Mouse (Mus musculus) lung, embryonic 16.5 days (tissue): ENCODE measurements at regions not wholly inside any gene's neighbourhood (a gene's known extent, or its start where the extent isn't known, plus 50 kb on each side); places are given as distances from the start of the nearest gene placed in this dataset.
"Not testable (repeated sequence)": the region's sequence is repeated elsewhere in the genome, so short reads cannot be mapped to it uniquely, and the experiment has no call there.

Source experiments
- ATAC-seq: fragments of 200-750 bp; cut with Nextera tagmentation; 2 replicates; pipeline ENCODE4 v1.8.0; 2017; ENCODE audit warnings: low read depth, mild to moderate bottlenecking, moderate library complexity
- H3K27ac ChIP-seq: fragments of 300-500 bp; sonication (generic); 2 replicates; pipeline ENCODE4 v1.5.1; 2014; ENCODE audit warnings: mild to moderate bottlenecking, control low read depth, low read length
- H3K27me3 ChIP-seq: fragments of 300-500 bp; sonication (generic); 2 replicates; pipeline ENCODE4 v1.6.1; 2014; ENCODE audit warnings: low read depth, low read length, mixed read lengths; ENCODE audit not compliant: control insufficient read depth, insufficient read depth
- H3K36me3 ChIP-seq: fragments of 300-500 bp; sonication (generic); 2 replicates; pipeline ENCODE4 v1.6.1; 2014; ENCODE audit warnings: low read length; ENCODE audit not compliant: control insufficient read depth, insufficient read depth
- H3K4me1 ChIP-seq: fragments of 300-500 bp; sonication (generic); replicated peaks from 2 replicates; pipeline ENCODE4 v1.6.1; 2014; ENCODE audit warnings: low read length, mixed read lengths; ENCODE audit not compliant: control insufficient read depth, insufficient read depth
- H3K4me2 ChIP-seq: fragments of 300-500 bp; sonication (generic); 2 replicates; pipeline ENCODE4 v1.6.1; 2014; ENCODE audit warnings: low read depth, low read length, control low read depth
- H3K4me3 ChIP-seq: fragments of 300-500 bp; sonication (generic); 2 replicates; pipeline ENCODE4 v1.5.1; 2014; ENCODE audit warnings: mild to moderate bottlenecking, low read length, control low read depth
- H3K9ac ChIP-seq: fragments of 300-500 bp; sonication (generic); 2 replicates; pipeline ENCODE4 v1.6.1; 2014; ENCODE audit warnings: low read length, control low read depth
- H3K9me3 ChIP-seq: fragments of 300-500 bp; sonication (generic); 2 replicates; pipeline ENCODE4 v1.6.1; 2016; ENCODE audit warnings: low read length; ENCODE audit not compliant: control insufficient read depth
- WGBS: fragments of 180-500 bp; shearing (Covaris S2); extraction: QIAGEN DNeasy Blood & Tissue Kit; methylation state at CpG from one replicate; pipeline ENCODE4 v1.1.7; 2014; 5-methylcytosine and 5-hydroxymethylcytosine counted together

DNA sequence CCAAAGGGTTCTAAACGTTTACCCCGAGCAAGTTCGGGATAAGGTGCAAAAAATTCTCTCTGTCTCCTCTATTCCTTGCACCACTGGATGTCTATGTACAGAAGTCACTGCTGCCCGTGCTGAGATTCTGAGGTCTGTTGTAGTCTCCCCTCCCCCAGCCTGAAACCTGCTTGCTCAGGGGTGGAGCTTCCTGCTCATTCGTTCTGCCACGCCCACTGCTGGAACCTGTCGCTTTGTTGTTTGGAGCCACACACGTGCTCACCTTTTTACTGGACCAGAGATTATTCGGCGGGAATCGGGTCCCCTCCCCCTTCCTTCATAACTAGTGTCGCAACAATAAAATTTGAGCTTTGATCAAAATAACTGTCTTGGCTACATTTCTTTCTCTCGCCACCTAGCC, 289.7 kb upstream of the Irx1 start:
- ATAC-seq, H3K4me3 ChIP-seq, H3K4me2 ChIP-seq, H3K27me3 ChIP-seq, H3K36me3 ChIP-seq, H3K9me3 ChIP-seq, H3K9ac ChIP-seq, H3K27ac ChIP-seq, H3K4me1 ChIP-seq: not testable (repeated sequence)
- 44% methylated on average over 13 of the region's 13 CpGs for WGBS

- no peak for ATAC-seq
- no peak overlapping the region for H3K4me3 ChIP-seq
- WGBS: 90% methylated on average over 2 of the region's 2 CpGs
Observed at GRCm38 (mm10) chr13:72258794-72259193, 295.3 kb upstream of the Irx1 start.

GRCm38 (mm10) chr13:72264416-72264815, 300.9 kb upstream of the Irx1 start:
- Histone ChIP-seq H3K27me3 (no peaks in the 10 kb centered on the region), H3K36me3 (no peaks in the 10 kb centered on the region), H3K4me3 (no peak overlapping the region), H3K4me1 (no peaks in the 10 kb centered on the region), H3K4me2 (no peak overlapping the region), H3K9ac (no peak overlapping the region), H3K9me3 (no peaks in the 10 kb centered on the region), H3K27ac (no peak overlapping the region)
- 38% methylated on average over 3 of the region's 3 CpGs for WGBS
- ATAC-seq: no peak

More at GRCm38 (mm10) chr13:72258794-72259193, 295.3 kb upstream of the Irx1 start:
- no peak overlapping the region for H3K27ac ChIP-seq
- no peaks in the 10 kb centered on the region for H3K4me1 ChIP-seq
- no peaks in the 10 kb centered on the region for H3K9me3 ChIP-seq
- H3K36me3 ChIP-seq: no peaks in the 10 kb centered on the region
- no peaks in the 10 kb centered on the region for H3K27me3 ChIP-seq
- no peak overlapping the region for H3K9ac ChIP-seq
- H3K4me2 ChIP-seq: no peak overlapping the region

- no peak for ATAC-seq
- H3K36me3 ChIP-seq: no peaks in the 10 kb centered on the region
- no peak overlapping the region for H3K27ac ChIP-seq
- no peaks in the 10 kb centered on the region for H3K4me1 ChIP-seq
- no peaks in the 10 kb centered on the region for H3K27me3 ChIP-seq
- no peak overlapping the region for H3K4me2 ChIP-seq
- no peak overlapping the region for H3K4me3 ChIP-seq
- no peak overlapping the region for H3K9ac ChIP-seq
- H3K9me3 ChIP-seq: no peaks in the 10 kb centered on the region
- 84% methylated on average over 7 of the region's 7 CpGs for WGBS
Observed at GRCm38 (mm10) chr13:72265116-72265515, 301.6 kb upstream of the Irx1 start.

DNA sequence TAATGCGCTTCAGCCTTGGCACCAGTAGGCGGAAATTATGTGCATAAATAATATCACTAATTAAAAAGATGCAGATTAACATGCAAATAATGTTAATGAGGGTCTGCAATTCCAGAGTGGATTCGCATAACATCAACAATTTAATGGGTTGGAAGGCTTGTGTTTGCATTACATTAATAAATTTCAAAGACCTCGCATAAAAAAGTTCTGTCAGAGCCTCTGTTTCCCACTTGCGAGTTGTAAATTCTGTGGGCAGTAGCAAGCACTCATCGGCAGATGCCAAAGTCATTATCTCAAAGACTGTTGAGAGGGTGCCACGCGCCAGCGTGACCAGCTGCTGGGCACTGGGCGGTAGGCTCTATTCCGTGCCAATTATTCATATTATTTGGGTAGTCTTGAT, 302.1 kb upstream of the Irx1 start:
- Histone ChIP-seq H3K9me3 (no peaks in the 10 kb centered on the region), H3K9ac (no peak overlapping the region), H3K4me2 (no peak overlapping the region), H3K36me3 (no peaks in the 10 kb centered on the region), H3K4me1 (no peaks in the 10 kb centered on the region), H3K27me3 (no peaks in the 10 kb centered on the region), H3K4me3 (no peak overlapping the region), H3K27ac (no peak overlapping the region)
- WGBS: 86% methylated on average over 11 of the region's 11 CpGs
- no peak for ATAC-seq

- Histone ChIP-seq H3K4me3 (no peak overlapping the region), H3K36me3 (no peaks in the 10 kb centered on the region), H3K9ac (no peak overlapping the region), H3K9me3 (no peaks in the 10 kb centered on the region), H3K27me3 (no peaks in the 10 kb centered on the region), H3K4me1 (no peaks in the 10 kb centered on the region), H3K27ac (no peak overlapping the region), H3K4me2 (no peak overlapping the region)
- 77% methylated on average over 12 of the region's 12 CpGs for WGBS
- no peak for ATAC-seq
Observed at GRCm38 (mm10) chr13:72266174-72266768, 302.7 kb upstream of the Irx1 start.

- 32% methylated on average over 2 of the region's 2 CpGs for WGBS
- Histone ChIP-seq H3K27me3 (no peaks in the 10 kb centered on the region), H3K9ac (no peak overlapping the region), H3K4me3 (no peak overlapping the region), H3K9me3 (no peaks in the 10 kb centered on the region), H3K4me1 (no peaks in the 10 kb centered on the region), H3K4me2 (no peak overlapping the region), H3K27ac (no peak overlapping the region), H3K36me3 (no peaks in the 10 kb centered on the region)
- no peak for ATAC-seq
Observed at GRCm38 (mm10) chr13:72280343-72280742, 316.8 kb upstream of the Irx1 start.

GRCm38 (mm10) chr13:72280871-72281270, 317.3 kb upstream of the Irx1 start:
- Histone ChIP-seq H3K9ac (no peak overlapping the region), H3K36me3 (no peaks in the 10 kb centered on the region)

DNA sequence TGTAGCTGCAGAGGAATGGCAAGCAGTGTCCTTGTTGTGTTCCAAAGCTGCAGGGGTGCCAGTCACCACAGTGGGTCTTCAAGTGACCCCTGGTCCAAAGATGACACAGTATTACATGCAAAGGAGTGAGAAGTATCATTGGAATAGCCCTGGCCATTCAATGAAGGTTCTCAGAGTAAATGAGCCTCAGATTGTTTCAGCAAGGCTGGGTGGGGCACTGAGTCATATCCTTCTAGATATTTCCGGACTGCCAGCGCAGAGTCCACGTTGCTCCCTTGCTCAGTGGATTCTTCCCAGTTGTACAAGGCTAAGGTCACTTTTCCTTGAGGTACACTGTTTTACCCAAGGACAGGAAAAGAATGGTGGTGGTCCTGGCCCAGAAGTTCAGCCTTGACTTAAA, 319.2 kb upstream of the Irx1 start:
- Histone ChIP-seq H3K36me3 (no peaks in the 10 kb centered on the region), H3K9me3 (no peaks in the 10 kb centered on the region), H3K4me2 (no peak overlapping the region), H3K27ac (no peak overlapping the region), H3K4me3 (no peak overlapping the region), H3K4me1 (no peaks in the 10 kb centered on the region), H3K27me3 (no peaks in the 10 kb centered on the region), H3K9ac (no peak overlapping the region)
- WGBS: 88% methylated on average over 3 of the region's 3 CpGs
- ATAC-seq: no peak

More at GRCm38 (mm10) chr13:72280871-72281270, 317.3 kb upstream of the Irx1 start:
- ATAC-seq: no peak
- 70% methylated on average over 5 of the region's 5 CpGs for WGBS
- Histone ChIP-seq H3K27me3 (no peaks in the 10 kb centered on the region), H3K9me3 (no peaks in the 10 kb centered on the region), H3K27ac (no peak overlapping the region), H3K4me1 (no peaks in the 10 kb centered on the region), H3K4me3 (no peak overlapping the region), H3K4me2 (no peak overlapping the region)

DNA sequence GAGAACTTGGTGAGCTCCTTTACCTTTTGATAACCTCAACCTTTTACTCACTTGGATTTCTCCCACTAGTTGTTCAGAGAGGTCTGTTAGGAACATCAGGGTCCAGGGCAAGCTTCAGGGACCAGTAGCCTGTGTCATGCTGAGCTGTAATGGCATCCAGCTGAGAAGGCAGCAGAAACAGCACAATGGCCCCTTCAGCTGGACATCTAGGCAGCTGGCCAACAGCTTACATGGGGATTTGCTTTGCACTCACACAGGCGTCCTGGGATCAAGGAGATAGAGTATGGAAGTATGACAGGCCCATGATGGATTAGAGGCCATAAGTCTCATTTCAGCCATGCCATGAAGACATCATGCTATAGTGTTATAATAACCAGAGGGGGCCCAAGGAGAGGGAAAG, 320.2 kb upstream of the Irx1 start:
- Histone ChIP-seq H3K4me3 (no peak overlapping the region), H3K4me2 (no peak overlapping the region), H3K36me3 (no peaks in the 10 kb centered on the region), H3K27me3 (no peaks in the 10 kb centered on the region), H3K9ac (no peak overlapping the region), H3K9me3 (no peaks in the 10 kb centered on the region), H3K4me1 (no peaks in the 10 kb centered on the region), H3K27ac (no peak overlapping the region)
- ATAC-seq: no peak
- 24% methylated on average over 1 of the region's 1 CpGs for WGBS
